ENCODE assay signal across 10 mouse cellular contexts in the genomic region with DNA sequence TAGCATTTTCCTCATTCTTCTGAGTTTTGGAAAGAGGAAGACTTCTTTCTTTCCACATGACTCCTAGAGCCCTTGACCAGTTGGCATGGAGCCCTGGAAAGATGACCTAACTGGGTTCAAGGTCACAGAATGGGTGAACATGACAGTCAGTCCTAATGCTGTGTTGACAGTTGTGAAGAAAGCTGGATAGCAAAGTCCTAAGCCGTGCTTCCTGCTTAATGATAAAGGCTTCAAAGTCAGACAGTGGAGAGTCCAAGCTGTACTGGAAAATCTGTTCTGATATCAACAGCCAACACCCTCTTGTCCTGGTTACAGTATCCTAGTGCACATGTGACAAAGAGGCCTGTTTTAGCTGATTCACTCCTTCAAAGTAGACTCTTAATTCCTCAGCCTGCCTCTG. TPM values are rescaled to one million over a fixed set of nuclear protein-coding genes. Genes with fewer than 3 reads are reported as not detected.
DNase-seq lines count a peak whose midpoint lies in the region; ATAC-seq and TF ChIP-seq lines count a peak whose summit lies in the region.
"Had no signal": no experiment of that assay in that cellular context is flagged by ENCODE, and none has a peak within 500 bp of the region (broad histone marks: within the 10 kb centered on the region; RNA-seq: fewer than 3 reads in every experiment).

No protein-coding gene starts in this region.

- H3K27ac ChIP-seq in heart, postnatal 0 days (ENCODE audit: low read depth) = peak overlapping the region; percentile 70
- no peak overlapping the region for H3K27ac ChIP-seq in hindbrain, embryonic 10.5 days

- no peak overlapping the region for H3K9ac ChIP-seq in heart, postnatal 0 days (replicated peaks; ENCODE audit: low read depth, low read length)

- H3K9me3 ChIP-seq in heart, postnatal 0 days (replicated peaks; ENCODE audit: control insufficient read depth, low read length) = no peaks in the 10 kb centered on the region
- H3K9me3 ChIP-seq in hindbrain, embryonic 10.5 days = no peaks in the 10 kb centered on the region
- H3K9me3 ChIP-seq: megakaryocyte, embryonic 14.5 days had no signal

- TF ChIP-seq EP300 in heart, postnatal 0 days (IDR thresholded peaks at IDR 0.05; ENCODE audit: low read depth) = peak; percentile 24; the same call in 1 of the 2 replicates

- 19% methylated on average over 1 of the region's 1 CpGs for WGBS in heart, postnatal 0 days
- 91% methylated on average over 1 of the region's 1 CpGs for WGBS in hindbrain, embryonic 10.5 days

- peaks cover 11% of the 10 kb centered on the region; the same call in 1 of the 2 replicates for H3K4me1 ChIP-seq in heart, postnatal 0 days (ENCODE audit: control insufficient read depth, insufficient read depth)
- H3K4me1 ChIP-seq in hindbrain, embryonic 10.5 days (replicated peaks) = no peaks in the 10 kb centered on the region

- no peaks in the 10 kb centered on the region for H3K27me3 ChIP-seq in heart, postnatal 0 days (ENCODE audit: control insufficient read depth, insufficient read depth, low read length)
- H3K27me3 ChIP-seq in hindbrain, embryonic 10.5 days (ENCODE audit: insufficient read depth, poor library complexity, severe bottlenecking) = no peaks in the 10 kb centered on the region
- H3K27me3 ChIP-seq: megakaryocyte, embryonic 14.5 days had no signal

- H3K36me3 ChIP-seq in heart, postnatal 0 days (replicated peaks; ENCODE audit: control insufficient read depth, insufficient read depth, low read length) = peaks cover 41% of the 10 kb centered on the region
- H3K36me3 ChIP-seq in hindbrain, embryonic 10.5 days = peaks cover 90% of the 10 kb centered on the region

- DNase-seq in adrenal gland, adult 2 months = peak; percentile 80
- peak; percentile 44 for DNase-seq in adrenal gland, postnatal 25 days
- DNase-seq in heart, postnatal 0 days (ENCODE audit: low spot score) = peak; percentile 68
- peak; percentile 51 for DNase-seq in lung, postnatal 25 days (ENCODE audit: low spot score)
- DNase-seq in spleen, adult 18-20 months = no peak
- no peak for DNase-seq in hindbrain, embryonic 10.5 days (ENCODE audit: low spot score)
- DNase-seq: cerebellum, postnatal 36 days had no signal

- no peak overlapping the region for H3K4me3 ChIP-seq in heart, postnatal 0 days (ENCODE audit: low read depth, low read length)
- no peak overlapping the region for H3K4me3 ChIP-seq in hindbrain, embryonic 10.5 days
- H3K4me3 ChIP-seq: megakaryocyte, embryonic 14.5 days had no signal

- peak; percentile 79 for ATAC-seq in heart, postnatal 0 days (ENCODE audit: insufficient read depth, low read depth)
- ATAC-seq in activated CD4-positive, CD25-positive, alpha-beta regulatory T cell, adult 4 months = no peak

- TF ChIP-seq CTCF in heart, postnatal 0 days (IDR thresholded peaks at IDR 0.05; ENCODE audit: low read depth) = no peak

- H3K4me2 ChIP-seq in heart, postnatal 0 days (ENCODE audit: low read depth, low read length) = no peak overlapping the region

RNA-seq across cellular contexts. Expression of a gene that starts 14.6 kb away (rescaled TPM):
- total RNA-seq in adrenal gland, adult 2 months (2021) = 10 to 100 TPM; 13.1 to 16.8 TPM
- polyA plus RNA-seq in adrenal gland, adult 2 months (2012; rRNA removed) = 8.7 and 9.5 TPM in 2 replicates
- 15.5 and 16.1 TPM in 2 replicates for total RNA-seq in adrenal gland, postnatal 25 days (2021)
- total RNA-seq in heart, postnatal 0 days (2014; rRNA removed; ENCODE audit: low replicate concordance) = 6.7 and 13.5 TPM in 2 replicates
- polyA plus RNA-seq in heart, postnatal 0 days (2015; fragmentation: Nextera tagmentation; extraction: Ambion mirVana) = 10.5 and 11.9 TPM in 2 replicates
- under 1 TPM in 1 of 2 experiments, not detected in 1; 0.33 TPM for polyA plus RNA-seq in activated CD4-positive, CD25-positive, alpha-beta regulatory T cell, adult 4 months (2017; shearing (Covaris generic))
- 7.4 and 8.4 TPM in 2 replicates for polyA plus RNA-seq in hindbrain, embryonic 10.5 days (2016; fragmentation: Nextera tagmentation; extraction: Ambion mirVana)

RNA-seq across cellular contexts. Expression of a gene that starts 37.2 kb away (rescaled TPM):
- total RNA-seq in adrenal gland, adult 2 months (2021) = 10 to 100 TPM; 13.1 to 21.9 TPM
- 12.9 and 14.0 TPM in 2 replicates for polyA plus RNA-seq in adrenal gland, adult 2 months (2012; rRNA removed)
- 22.0 and 26.5 TPM in 2 replicates for total RNA-seq in adrenal gland, postnatal 25 days (2021)
- 13.4 and 22.9 TPM in 2 replicates for total RNA-seq in heart, postnatal 0 days (2014; rRNA removed; ENCODE audit: low replicate concordance)
- 3.5 and 4.7 TPM in 2 replicates for polyA plus RNA-seq in heart, postnatal 0 days (2015; fragmentation: Nextera tagmentation; extraction: Ambion mirVana)
- 10 to 100 TPM; 11.5 to 14.8 TPM for polyA plus RNA-seq in activated CD4-positive, CD25-positive, alpha-beta regulatory T cell, adult 4 months (2017; shearing (Covaris generic))
- 35.7 and 48.5 TPM in 2 replicates for polyA plus RNA-seq in hindbrain, embryonic 10.5 days (2016; fragmentation: Nextera tagmentation; extraction: Ambion mirVana)

RNA-seq across cellular contexts. Expression of a gene that starts 50.2 kb away (rescaled TPM):
- under 1 TPM in 1 of 2 experiments, not detected in 1; 0.17 TPM for total RNA-seq in adrenal gland, adult 2 months (2021)
- polyA plus RNA-seq in adrenal gland, adult 2 months (2012; rRNA removed) = 0.20 and 0.26 TPM in 2 replicates
- not detected in 2 replicates for total RNA-seq in adrenal gland, postnatal 25 days (2021)
- total RNA-seq in heart, postnatal 0 days (2014; rRNA removed; ENCODE audit: low replicate concordance) = 2.4 and 9.6 TPM in 2 replicates
- polyA plus RNA-seq in heart, postnatal 0 days (2015; fragmentation: Nextera tagmentation; extraction: Ambion mirVana) = 2.0 and 2.5 TPM in 2 replicates
- not detected for polyA plus RNA-seq in activated CD4-positive, CD25-positive, alpha-beta regulatory T cell, adult 4 months (2017; shearing (Covaris generic))
- 0.12 TPM in 1 of 2 replicates, not detected in the other for polyA plus RNA-seq in hindbrain, embryonic 10.5 days (2016; fragmentation: Nextera tagmentation; extraction: Ambion mirVana)
- total RNA-seq: left cerebral cortex, postnatal 10 days had no signal

Comparison
In these comparisons a context has a peak if more than half of its experiments do, and no peak if none do; other contexts are left out.
1. DNase-seq: peak in adrenal gland, adult 2 months (single experiment), adrenal gland, postnatal 25 days (single experiment), heart, postnatal 0 days (single experiment) and lung, postnatal 25 days (single experiment); none in spleen, adult 18-20 months (0 of 2) and hindbrain, embryonic 10.5 days (single experiment).